Mouse (Mus musculus): ENCODE data around the gene Eral1. TPM values are rescaled to one million over a fixed set of nuclear protein-coding genes. Genes with fewer than 3 reads are reported as not detected.

Gene Eral1
- polyA plus RNA-seq, 1 experiment from 2014 or later = 35.0 TPM

- ATAC-seq (ENCODE audit: low read depth) = no peak
- Histone ChIP-seq H3K4me3 (ENCODE audit: low read length) (no peak overlapping the region), H3K4me1 (replicated peaks; ENCODE audit: control insufficient read depth, insufficient read depth, low read length) (peaks cover 36% of the 10 kb centered on the region), H3K4me2 (ENCODE audit: low read depth, low read length) (no peak overlapping the region), H3K9me3 (ENCODE audit: control insufficient read depth, low read length) (no peaks in the 10 kb centered on the region), H3K36me3 (ENCODE audit: control insufficient read depth, insufficient read depth, low read length) (peaks cover 6% of the 10 kb centered on the region; the same call in 1 of the 2 replicates), H3K9ac (ENCODE audit: low read length) (no peak overlapping the region), H3K27ac (ENCODE audit: low read length) (no peak overlapping the region), H3K27me3 (ENCODE audit: control insufficient read depth, insufficient read depth, low read depth, low read length) (no peaks in the 10 kb centered on the region)
- 91% methylated on average over 23 of the region's 23 CpGs for WGBS
Observed at GRCm38 (mm10) chr11:78033931-78034617, 46.1 kb downstream of the Eral1 start.

GRCm38 (mm10) chr11:78032809-78033195 is 47.4 kb downstream of the Eral1 start:
- Histone ChIP-seq H3K4me1 (replicated peaks; ENCODE audit: control insufficient read depth, insufficient read depth, low read length) (peaks cover 29% of the 10 kb centered on the region), H3K9me3 (ENCODE audit: control insufficient read depth, low read length) (no peaks in the 10 kb centered on the region), H3K36me3 (ENCODE audit: control insufficient read depth, insufficient read depth, low read length) (peaks cover 8% of the 10 kb centered on the region; the same call in 1 of the 2 replicates), H3K4me3 (ENCODE audit: low read length) (peak overlapping the region; percentile 67), H3K9ac (ENCODE audit: low read length) (peak overlapping the region; percentile 86), H3K27me3 (ENCODE audit: control insufficient read depth, insufficient read depth, low read depth, low read length) (no peaks in the 10 kb centered on the region), H3K4me2 (ENCODE audit: low read depth, low read length) (peak overlapping the region; percentile 87), H3K27ac (ENCODE audit: low read length) (peak overlapping the region; percentile 90; the same call in 1 of the 2 replicates)
- no peak for ATAC-seq (ENCODE audit: low read depth)
- WGBS = 6% methylated on average over 5 of the region's 5 CpGs

- under 1% methylated on average over 94 of the region's 96 CpGs for WGBS
- Histone ChIP-seq H3K9ac (ENCODE audit: low read length) (peak within 1 kb of the TSS; percentile 86), H3K27me3 (ENCODE audit: control insufficient read depth, insufficient read depth, low read depth, low read length) (no peaks in the 10 kb centered on the region), H3K36me3 (ENCODE audit: control insufficient read depth, insufficient read depth, low read length) (peaks cover 11% of the 10 kb centered on the region; the same call in 1 of the 2 replicates), H3K4me1 (replicated peaks; ENCODE audit: control insufficient read depth, insufficient read depth, low read length) (peaks cover 25% of the 10 kb centered on the region), H3K9me3 (ENCODE audit: control insufficient read depth, low read length) (no peaks in the 10 kb centered on the region), H3K4me3 (ENCODE audit: low read length) (peak within 1 kb of the TSS; percentile 67), H3K27ac (ENCODE audit: low read length) (peak within 1 kb of the TSS; percentile 90), H3K4me2 (ENCODE audit: low read depth, low read length) (peak within 1 kb of the TSS; percentile 87)
- peak; percentile 94 for ATAC-seq (ENCODE audit: low read depth)
Observed at GRCm38 (mm10) chr11:78031947-78032808, 48.0 kb downstream of the Eral1 start, which contains the start of gene Dhrs13. Gene Dhrs13 (plus strand): TSS chr11:78032280.

- Histone ChIP-seq H3K27me3 (ENCODE audit: control insufficient read depth, insufficient read depth, low read depth, low read length) (no peaks in the 10 kb centered on the region), H3K4me2 (ENCODE audit: low read depth, low read length) (peak overlapping the region; percentile 87), H3K4me1 (replicated peaks; ENCODE audit: control insufficient read depth, insufficient read depth, low read length) (peaks cover 20% of the 10 kb centered on the region), H3K27ac (ENCODE audit: low read length) (no peak overlapping the region), H3K9me3 (ENCODE audit: control insufficient read depth, low read length) (no peaks in the 10 kb centered on the region), H3K36me3 (ENCODE audit: control insufficient read depth, insufficient read depth, low read length) (peaks cover 13% of the 10 kb centered on the region), H3K9ac (ENCODE audit: low read length) (no peak overlapping the region), H3K4me3 (ENCODE audit: low read length) (peak overlapping the region; percentile 67; the same call in 1 of the 2 replicates)
- 38% methylated on average over 6 of the region's 6 CpGs for WGBS
- no peak for ATAC-seq (ENCODE audit: low read depth)
Observed at GRCm38 (mm10) chr11:78031389-78031788, 48.8 kb downstream of the Eral1 start.

GRCm38 (mm10) chr11:78030600-78030999 is 49.6 kb downstream of the Eral1 start:
- Histone ChIP-seq H3K9me3 (ENCODE audit: control insufficient read depth, low read length) (no peaks in the 10 kb centered on the region), H3K4me2 (ENCODE audit: low read depth, low read length) (no peak overlapping the region), H3K4me3 (ENCODE audit: low read length) (no peak overlapping the region), H3K9ac (ENCODE audit: low read length) (no peak overlapping the region), H3K27me3 (ENCODE audit: control insufficient read depth, insufficient read depth, low read depth, low read length) (no peaks in the 10 kb centered on the region), H3K4me1 (replicated peaks; ENCODE audit: control insufficient read depth, insufficient read depth, low read length) (peaks cover 20% of the 10 kb centered on the region), H3K36me3 (ENCODE audit: control insufficient read depth, insufficient read depth, low read length) (peaks cover 21% of the 10 kb centered on the region), H3K27ac (ENCODE audit: low read length) (no peak overlapping the region)
- WGBS = 53% methylated on average over 2 of the region's 2 CpGs
- no peak for ATAC-seq (ENCODE audit: low read depth)

GRCm38 (mm10) chr11:78029240-78029639 is 50.9 kb downstream of the Eral1 start:
- Histone ChIP-seq H3K9ac (ENCODE audit: low read length) (no peak overlapping the region), H3K27me3 (ENCODE audit: control insufficient read depth, insufficient read depth, low read depth, low read length) (no peaks in the 10 kb centered on the region), H3K4me2 (ENCODE audit: low read depth, low read length) (no peak overlapping the region), H3K4me3 (ENCODE audit: low read length) (no peak overlapping the region), H3K9me3 (ENCODE audit: control insufficient read depth, low read length) (no peaks in the 10 kb centered on the region), H3K4me1 (replicated peaks; ENCODE audit: control insufficient read depth, insufficient read depth, low read length) (peaks cover 20% of the 10 kb centered on the region), H3K36me3 (ENCODE audit: control insufficient read depth, insufficient read depth, low read length) (peaks cover 32% of the 10 kb centered on the region), H3K27ac (ENCODE audit: low read length) (no peak overlapping the region)
- 93% methylated on average over 8 of the region's 8 CpGs for WGBS
- ATAC-seq (ENCODE audit: low read depth) = no peak

- no peaks in the 10 kb centered on the region for H3K4me1 ChIP-seq (replicated peaks; ENCODE audit: control insufficient read depth, insufficient read depth, low read length)
- H3K36me3 ChIP-seq (ENCODE audit: control insufficient read depth, insufficient read depth, low read length) = peaks cover 58% of the 10 kb centered on the region
- WGBS = 83% methylated on average over 8 of the region's 8 CpGs
- H3K4me3 ChIP-seq (ENCODE audit: low read length) = no peak overlapping the region
- H3K9ac ChIP-seq (ENCODE audit: low read length) = no peak overlapping the region
- H3K4me2 ChIP-seq (ENCODE audit: low read depth, low read length) = no peak overlapping the region
- H3K27me3 ChIP-seq (ENCODE audit: control insufficient read depth, insufficient read depth, low read depth, low read length) = no peaks in the 10 kb centered on the region
- ATAC-seq (ENCODE audit: low read depth) = no peak
- H3K27ac ChIP-seq (ENCODE audit: low read length) = no peak overlapping the region
- no peaks in the 10 kb centered on the region for H3K9me3 ChIP-seq (ENCODE audit: control insufficient read depth, low read length)
Observed at GRCm38 (mm10) chr11:78023607-78024006, 56.6 kb downstream of the Eral1 start.
